10 mouse cellular contexts compared by ENCODE assay signal in genomic region chr13:113550866-113551565, GRCm38 (mm10).
A peak's percentile ranks its signal among the peaks of the same experiment; 100 is the strongest.
DNase-seq lines count a peak whose midpoint lies in the region; ATAC-seq and TF ChIP-seq lines count a peak whose summit lies in the region.
"Had no signal": no experiment of that assay in that cellular context is flagged by ENCODE, and none has a peak within 500 bp of the region (broad histone marks: within the 10 kb centered on the region; RNA-seq: fewer than 3 reads in every experiment).

No protein-coding gene starts in this region.

- no peak for TF ChIP-seq CTCF in lung, postnatal 0 days (IDR thresholded peaks at IDR 0.05)

- no peak overlapping the region for H3K27ac ChIP-seq in kidney, embryonic 15.5 days
- H3K27ac ChIP-seq in lung, postnatal 0 days (ENCODE audit: low read length), result no peak overlapping the region

- no peaks in the 10 kb centered on the region for H3K9me3 ChIP-seq in kidney, embryonic 15.5 days (replicated peaks)
- H3K9me3 ChIP-seq in lung, postnatal 0 days (ENCODE audit: low read length), result no peaks in the 10 kb centered on the region
- H3K9me3 ChIP-seq: G1E had no signal

- peak; percentile 53 for TF ChIP-seq EP300 in lung, postnatal 0 days (IDR thresholded peaks at IDR 0.05)

- no peaks in the 10 kb centered on the region for H3K36me3 ChIP-seq in kidney, embryonic 15.5 days
- H3K36me3 ChIP-seq in lung, postnatal 0 days (ENCODE audit: insufficient read depth, low read length), result no peaks in the 10 kb centered on the region
- H3K36me3 ChIP-seq: G1E had no signal

- no peak overlapping the region for H3K9ac ChIP-seq in kidney, embryonic 15.5 days
- H3K9ac ChIP-seq in lung, postnatal 0 days (replicated peaks; ENCODE audit: low read depth), result no peak overlapping the region

- no peaks in the 10 kb centered on the region for H3K27me3 ChIP-seq in kidney, embryonic 15.5 days
- H3K27me3 ChIP-seq in lung, postnatal 0 days (replicated peaks; ENCODE audit: insufficient read depth, low read length), result no peaks in the 10 kb centered on the region

- DNase-seq in kidney, adult 9 months, result peak; percentile 53
- peak; percentile 58 for DNase-seq in adrenal gland, postnatal 10 days
- peak; percentile 56 to 68 for DNase-seq in heart, adult 9 months (ENCODE audit: low spot score in 2 of 2)
- DNase-seq in lung, postnatal 0 days (ENCODE audit: low spot score), result peak; percentile 31
- DNase-seq in retina, postnatal 1 day, result no peak
- no peak for DNase-seq in testis, postnatal 14 days (ENCODE audit: low spot score)
- DNase-seq in right cerebral cortex, postnatal 36 days (ENCODE audit: low spot score in 2 of 2), result no peak
- DNase-seq: cerebellum, adult 18-20 months had no signal

- no peak overlapping the region for H3K4me2 ChIP-seq in kidney, embryonic 15.5 days
- H3K4me2 ChIP-seq in lung, postnatal 0 days (replicated peaks; ENCODE audit: low read depth, low read length), result no peak overlapping the region

- no peak overlapping the region for H3K4me3 ChIP-seq in kidney, embryonic 15.5 days (replicated peaks)
- no peak overlapping the region for H3K4me3 ChIP-seq in lung, postnatal 0 days (ENCODE audit: low read depth, low read length)

- ATAC-seq in kidney, embryonic 15.5 days (replicated peaks; ENCODE audit: low FRiP score), result no peak
- ATAC-seq in lung, postnatal 0 days, result peak; percentile 67

- WGBS in kidney, embryonic 15.5 days, result 62% methylated on average over 8 of the region's 8 CpGs
- WGBS in lung, postnatal 0 days, result 40% methylated on average over 8 of the region's 8 CpGs

- no peaks in the 10 kb centered on the region for H3K4me1 ChIP-seq in kidney, embryonic 15.5 days
- no peaks in the 10 kb centered on the region for H3K4me1 ChIP-seq in lung, postnatal 0 days (ENCODE audit: insufficient read depth, low read depth, low read length)

Comparison
In these comparisons a context has a peak if more than half of its experiments do, and no peak if none do; other contexts are left out.
1. DNase-seq: peak in kidney, adult 9 months (single experiment), adrenal gland, postnatal 10 days (single experiment), heart, adult 9 months (2 of 2) and lung, postnatal 0 days (single experiment); none in retina, postnatal 1 day (single experiment), testis, postnatal 14 days (single experiment) and right cerebral cortex, postnatal 36 days (0 of 2).